Mouse (Mus musculus) spleen, postnatal 36 days (tissue): Measurements from ENCODE around the gene Tle3.
A peak's percentile ranks its signal among the peaks of the same experiment; 100 is the strongest.

Experiments
- DNase-seq, 2 experiments: peaks; one replicate each; pipeline ENCODE4 v3.0.0; 2022; ENCODE audit warnings: low spot score in 2 of 2, mixed read lengths in 1 of 2

Tle3 gene

GRCm38 (mm10) chr9:61358933-61359332 is 13.2 kb upstream of the Tle3 start:
- no peak for DNase-seq

GRCm38 (mm10) chr9:61359741-61360140 is 12.4 kb upstream of the Tle3 start:
- DNase-seq = no peak

GRCm38 (mm10) chr9:61360163-61360562 is 12.0 kb upstream of the Tle3 start:
- no peak for DNase-seq

DNA sequence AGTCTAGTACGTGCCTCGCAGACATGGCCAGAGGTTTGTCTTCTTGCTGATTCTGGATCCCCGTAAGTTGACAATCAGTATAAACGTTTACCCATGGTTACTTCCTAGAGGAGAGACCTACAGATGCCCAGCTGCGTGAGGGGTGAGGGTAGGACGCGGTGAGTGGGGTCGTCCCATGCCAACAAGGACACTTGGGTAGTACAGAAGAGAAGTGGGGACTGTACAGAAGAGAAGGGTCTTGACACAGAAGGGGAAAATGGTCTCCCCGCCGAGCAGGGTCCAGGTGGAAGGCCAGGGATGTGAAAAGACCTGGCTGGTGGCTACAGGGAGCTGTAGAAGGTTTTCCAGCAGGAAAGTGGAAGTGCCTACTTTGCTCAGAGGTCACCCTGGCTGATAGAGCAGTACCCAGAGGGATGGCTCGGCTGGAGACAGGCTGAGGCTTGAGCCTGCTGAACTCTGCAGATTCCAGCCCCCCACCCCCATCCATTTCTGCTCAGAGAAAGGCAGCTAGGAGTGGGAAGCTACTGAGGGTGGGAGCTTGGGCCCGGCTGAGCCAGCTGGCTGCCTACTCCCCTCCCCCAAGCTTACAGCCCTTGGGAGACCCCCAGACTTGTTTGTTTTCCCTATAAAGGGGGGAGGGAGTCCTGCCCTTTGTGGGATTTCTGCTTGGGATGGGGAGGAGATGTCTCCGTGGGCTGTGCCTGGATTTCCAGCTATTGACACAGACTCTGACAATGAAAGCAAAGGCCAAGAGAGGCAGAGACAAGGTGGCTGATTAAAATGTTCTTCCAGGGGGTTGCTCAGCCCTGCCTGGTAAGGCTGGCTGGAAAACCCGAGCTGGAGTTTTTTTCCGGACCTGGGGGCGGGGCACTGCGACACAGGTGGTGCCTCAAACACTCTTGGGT is 11.2 kb upstream of the Tle3 start:
- DNase-seq = no peak

DNA sequence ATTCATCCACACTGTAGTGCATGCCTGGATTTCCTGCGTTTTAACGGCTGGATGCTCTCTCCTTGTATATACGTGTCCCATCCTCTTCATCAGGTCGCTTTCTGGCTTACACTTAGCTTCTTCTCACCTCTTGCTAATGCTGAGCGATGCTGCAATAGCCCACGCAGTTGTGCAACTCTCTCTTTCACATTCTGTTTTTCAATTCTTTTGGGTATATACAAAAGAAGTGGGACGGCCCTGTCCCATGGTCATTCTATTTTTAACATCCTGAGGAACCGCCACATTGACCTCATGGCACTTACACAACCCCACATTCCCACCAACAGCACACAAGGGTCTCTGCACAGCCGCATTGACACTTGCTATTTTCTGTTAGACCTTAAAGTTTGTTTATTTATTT is 9.0 kb upstream of the Tle3 start:
- no peak for DNase-seq

GRCm38 (mm10) chr9:61366108-61366507 is 6.1 kb upstream of the Tle3 start:
- DNase-seq = no peak

DNA sequence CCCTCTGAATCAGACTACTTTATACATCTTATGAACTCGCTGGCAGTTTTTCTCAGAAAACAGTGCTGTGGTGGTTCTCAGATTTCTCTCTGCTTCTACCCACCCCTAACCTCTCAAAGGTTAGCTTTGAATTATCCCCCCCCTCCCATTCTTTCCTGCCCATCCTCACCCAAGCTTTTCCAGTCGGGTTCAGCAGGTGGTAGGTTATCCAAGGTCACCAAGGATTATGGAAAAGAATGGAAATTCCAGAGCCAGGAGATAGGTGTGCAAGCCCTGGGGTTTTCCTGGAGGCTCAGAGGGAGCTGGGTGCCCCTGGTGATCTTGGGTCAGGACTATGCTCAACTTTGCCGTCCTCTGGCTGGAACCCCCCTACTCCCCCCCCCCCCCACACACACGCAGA is 5.0 kb upstream of the Tle3 start:
- no peak for DNase-seq

DNA sequence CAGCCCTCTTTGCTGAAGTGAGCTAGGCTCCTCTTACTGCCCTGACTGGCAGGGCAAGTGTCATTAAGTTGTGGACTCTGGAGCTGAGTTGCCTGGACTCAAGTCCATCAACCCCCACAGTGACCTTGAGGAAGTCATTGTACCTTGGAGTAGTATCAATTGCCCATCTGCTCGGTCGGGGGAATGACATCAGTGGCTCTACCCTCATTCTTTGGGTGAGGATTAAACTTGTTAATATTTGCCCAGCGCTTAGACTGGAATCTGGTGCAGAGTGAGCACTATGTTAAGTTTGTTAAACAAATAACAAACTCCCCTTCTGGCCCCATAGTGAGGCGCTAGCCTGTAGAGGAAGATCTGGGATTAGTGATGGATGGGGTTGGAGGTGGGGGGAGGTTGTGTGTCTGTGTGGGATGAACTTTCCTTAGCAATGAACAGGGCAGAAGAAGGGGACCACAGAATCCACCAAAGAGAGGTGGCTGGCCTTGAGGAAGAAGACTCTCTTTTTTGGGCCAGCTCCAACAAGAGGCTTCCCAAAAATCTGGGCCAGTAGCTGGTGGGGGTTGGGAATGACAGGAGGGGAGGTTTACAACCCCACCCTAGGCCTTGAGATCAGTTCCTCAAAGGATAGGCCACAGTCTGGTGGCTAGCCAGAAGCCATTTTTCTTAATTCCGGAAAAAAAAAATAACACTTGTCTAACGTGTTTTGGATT is 4.2 kb upstream of the Tle3 start:
- no peak for DNase-seq

GRCm38 (mm10) chr9:61368567-61369240 is 3.5 kb upstream of the Tle3 start:
- no peak for DNase-seq

- peak in 1 of 2 experiments; percentile 20 for DNase-seq
These were observed 2.6 kb upstream of the Tle3 start for GRCm38 (mm10) chr9:61369316-61370273.

DNA sequence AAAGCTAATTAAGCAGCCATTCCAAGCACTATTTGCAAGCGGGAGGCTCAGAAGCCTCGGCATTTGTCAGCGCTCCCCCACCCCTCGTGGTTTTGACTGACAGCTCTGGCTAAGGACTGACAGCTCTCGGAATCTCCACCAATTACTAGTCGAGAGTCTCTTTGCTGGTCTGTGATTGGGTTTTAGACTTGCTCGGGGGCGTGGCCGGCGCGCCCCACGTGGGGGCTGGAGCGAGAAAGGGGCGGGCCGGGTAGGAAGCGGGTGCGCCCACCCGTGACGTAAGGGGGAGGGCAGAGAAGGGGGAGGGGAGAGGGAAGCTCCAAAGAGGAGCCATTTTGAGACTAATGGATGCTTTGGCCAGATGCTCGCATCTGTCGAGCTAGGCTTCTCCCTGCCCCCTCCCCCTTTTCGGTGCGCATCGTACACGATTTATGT is 1.7 kb upstream of the Tle3 start:
- peak; percentile 97 to 98 for DNase-seq

DNA sequence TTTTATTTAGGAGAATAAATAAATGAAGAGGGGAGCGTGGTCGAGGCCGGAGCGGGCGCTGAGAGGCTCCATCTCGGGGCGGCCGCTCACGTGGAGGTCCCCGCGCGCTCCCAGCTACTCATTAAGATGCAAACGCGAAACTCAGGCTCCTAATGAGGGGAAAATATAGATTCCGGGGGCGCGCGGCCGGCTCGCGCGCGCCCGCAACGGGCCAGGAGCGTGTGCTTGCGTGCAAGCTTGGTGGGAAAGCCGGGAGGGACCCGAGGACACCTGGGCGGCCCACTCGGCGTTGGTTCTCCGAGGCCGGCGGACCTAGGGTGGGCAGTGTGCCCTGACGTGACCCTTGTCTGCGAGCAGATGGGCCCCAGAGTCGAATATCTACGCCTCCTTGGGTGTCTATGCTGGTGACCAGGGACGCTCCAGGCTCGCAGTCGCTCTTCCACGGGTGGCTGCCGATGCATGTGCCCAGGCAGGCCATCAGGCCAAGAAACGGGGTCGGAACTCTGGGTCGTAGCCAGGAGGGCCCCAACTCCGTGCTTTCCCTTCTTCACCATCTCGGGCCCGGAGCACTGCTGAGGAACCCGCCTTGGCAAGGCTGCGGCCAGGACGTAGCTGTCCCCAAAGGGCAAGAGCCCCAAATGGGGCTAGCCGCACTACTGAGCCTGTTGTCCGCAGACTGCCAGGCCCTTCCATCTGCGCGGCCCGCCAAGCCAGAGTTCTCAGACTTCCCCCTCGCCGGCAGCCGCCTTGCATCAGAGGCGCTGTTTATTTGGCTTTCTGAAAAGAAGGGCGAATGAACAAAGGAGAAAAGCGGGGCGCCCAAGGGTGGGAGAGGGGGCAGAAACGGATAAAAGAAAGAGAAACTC is 1.0 kb upstream of the Tle3 start:
- DNase-seq = peak; percentile 67 to 70

- peak in 1 of 2 experiments; percentile 33 for DNase-seq
These were observed 377 bp downstream of the Tle3 start for GRCm38 (mm10) chr9:61372510-61372975.

GRCm38 (mm10) chr9:61372976-61373633 is 939 bp downstream of the Tle3 start:
- DNase-seq = peak; percentile 26 to 37

DNA sequence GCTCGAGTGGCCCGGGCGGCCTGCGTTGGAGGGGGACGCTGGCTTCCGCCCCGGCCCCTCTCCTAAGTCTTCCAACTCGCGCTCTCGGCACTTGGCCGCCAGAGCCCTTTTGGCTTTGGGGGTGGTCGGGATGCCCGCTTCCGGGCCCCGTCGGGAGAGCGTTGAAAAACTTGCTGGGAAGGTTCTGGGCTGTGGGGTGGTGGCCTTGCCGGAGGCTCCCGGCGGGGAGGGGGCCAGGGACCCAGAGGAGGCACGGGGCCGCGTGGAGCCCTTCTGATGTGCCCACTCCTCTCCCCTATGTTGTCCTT is 1.4 kb downstream of the Tle3 start:
- DNase-seq = no peak

DNA sequence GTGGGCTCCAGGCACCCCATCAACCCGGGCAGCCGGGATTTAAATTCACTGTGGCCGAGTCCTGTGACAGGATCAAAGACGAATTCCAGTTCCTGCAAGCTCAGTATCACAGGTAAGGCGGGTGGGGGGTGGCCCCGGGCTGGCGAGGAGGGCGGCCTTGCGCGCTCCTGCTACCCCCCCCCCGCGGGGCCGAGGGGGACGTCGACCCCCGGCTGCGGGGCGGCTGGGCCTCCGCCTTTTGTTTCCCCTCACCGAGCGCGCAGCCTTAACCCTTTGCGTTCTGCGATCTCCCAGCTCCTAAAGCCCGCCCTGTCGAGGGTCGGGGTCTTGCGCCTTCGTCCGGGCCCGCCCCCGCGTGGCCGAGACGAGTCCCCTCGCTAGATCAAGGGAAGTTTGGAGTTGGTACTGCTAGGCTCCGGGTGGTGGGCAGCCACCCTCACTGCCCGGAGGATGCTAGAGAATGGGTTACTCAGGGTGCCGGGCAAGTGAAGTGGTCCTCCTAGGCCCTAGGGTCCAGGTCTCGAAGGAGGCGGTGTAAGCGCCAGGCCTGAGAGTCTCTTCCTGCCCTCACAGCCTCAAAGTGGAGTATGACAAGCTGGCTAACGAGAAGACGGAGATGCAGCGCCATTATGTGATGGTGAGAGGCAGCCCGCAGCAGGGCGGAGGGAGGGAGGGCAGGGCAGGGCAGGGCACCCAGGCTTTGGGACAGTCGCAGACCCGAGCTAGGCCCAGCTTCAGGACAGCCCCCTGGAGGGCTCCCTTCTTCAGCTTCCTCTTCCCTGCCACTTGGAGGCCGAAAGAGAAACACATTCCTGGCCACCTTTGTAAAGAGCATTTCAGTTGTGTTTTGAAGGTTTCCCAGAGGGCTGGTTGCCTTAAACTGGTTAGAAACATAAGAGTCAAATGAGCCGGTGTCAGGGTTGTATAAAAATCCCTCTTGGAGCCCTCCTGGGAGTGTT is 2.1 kb downstream of the Tle3 start:
- peak; percentile 40 to 42 for DNase-seq

DNA sequence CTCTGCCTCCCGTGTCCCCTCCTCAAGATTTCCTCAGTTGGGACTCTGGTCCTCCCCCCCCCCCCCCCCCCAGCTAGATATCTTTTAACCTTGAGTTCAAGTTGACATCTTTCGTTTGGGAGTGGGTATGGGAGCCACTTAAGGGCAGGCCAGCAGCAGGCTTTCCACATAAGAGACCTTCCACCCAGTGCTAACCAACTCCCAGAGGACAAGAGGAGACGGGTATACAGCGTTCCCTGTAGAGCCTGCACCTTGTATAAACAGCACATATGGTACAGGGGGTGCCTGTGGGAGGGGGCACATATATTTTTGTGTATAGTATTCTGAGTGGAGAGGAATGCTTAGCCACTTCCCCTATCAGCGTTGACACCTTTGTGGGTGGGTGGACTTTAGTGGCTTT is 2.8 kb downstream of the Tle3 start:
- DNase-seq = peak; percentile 19 to 36

DNA sequence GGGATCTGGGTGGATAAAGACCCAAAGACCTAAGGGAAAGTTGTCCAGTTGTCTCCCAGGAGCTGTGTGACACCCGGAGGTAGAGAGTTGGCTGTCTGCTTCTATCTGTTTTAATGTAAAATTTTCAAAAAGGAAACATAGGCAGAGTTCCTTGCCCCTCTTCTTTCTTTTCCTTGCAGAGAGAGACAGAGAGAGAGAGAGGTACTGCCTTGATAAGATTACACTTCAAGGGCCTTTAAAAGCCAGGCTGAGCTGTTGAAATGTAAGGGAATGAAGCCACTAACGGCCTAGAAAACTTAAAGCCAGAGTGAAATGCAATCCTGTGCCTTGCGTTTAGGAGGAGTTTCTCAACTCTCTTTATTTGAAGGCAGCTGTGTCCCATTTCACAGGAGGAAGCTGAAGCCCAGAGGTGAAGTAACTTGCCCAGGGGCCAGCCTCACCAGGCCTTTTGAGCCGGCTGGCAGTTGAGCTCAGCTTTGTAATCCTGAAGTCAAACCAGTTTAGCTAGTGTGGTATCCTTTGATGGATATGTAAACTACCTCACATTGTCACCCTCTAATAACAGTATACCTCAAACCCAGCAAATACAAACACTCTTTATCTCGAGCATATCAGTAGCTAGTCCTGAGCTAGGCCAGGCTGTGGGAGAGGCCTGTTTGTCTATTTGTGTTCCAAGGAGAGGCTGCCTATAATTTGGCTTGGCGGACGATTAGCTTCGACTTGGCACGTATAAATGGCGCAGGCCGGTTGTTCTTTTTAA is 3.8 kb downstream of the Tle3 start:
- no peak for DNase-seq
